Mouse (Mus musculus): ENCODE measurements around the gene Hyal2.

DNA sequence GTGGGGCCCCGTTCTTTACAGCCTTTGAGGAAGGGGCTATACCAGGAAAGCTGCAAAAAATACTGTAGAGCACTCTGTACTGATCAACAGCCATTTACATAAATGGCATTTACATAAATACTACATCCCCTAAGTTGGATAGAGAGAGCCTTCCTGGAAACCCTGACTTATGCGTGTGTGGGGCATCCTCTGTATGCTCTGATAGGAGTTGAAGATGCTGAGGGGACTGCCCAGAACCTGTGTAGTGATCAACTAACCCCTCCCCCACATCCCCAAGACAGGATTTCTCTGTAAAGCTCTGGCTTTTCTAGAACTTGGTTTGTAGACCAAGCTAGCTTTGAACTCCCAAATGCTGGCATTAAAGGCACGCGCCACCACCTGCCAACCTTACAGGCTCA is 41.7 kb downstream of the Hyal2 start:
- no peak for TF ChIP-seq POLR2A (IDR thresholded peaks at IDR 0.05; ENCODE audit: low read depth, low read length)
- no peak for TF ChIP-seq CTCF (conservative IDR thresholded peaks at IDR 0.05; ENCODE audit: insufficient read depth, insufficient read length, low read depth, low read length)
